Mouse (Mus musculus): ENCODE data around the gene Tex19.1.
"Not testable (repeated sequence)": the region's sequence is repeated elsewhere in the genome, so short reads cannot be mapped to it uniquely, and the experiment has no call there.

The Tex19.1 gene

GRCm38 (mm10) chr11:121145865-121146264 lies at the start of gene Tex19.1:
TSS of gene Tex19.1 (plus strand) at chr11:121146143.
- no peak for DNase-seq (ENCODE audit: low spot score)

DNA sequence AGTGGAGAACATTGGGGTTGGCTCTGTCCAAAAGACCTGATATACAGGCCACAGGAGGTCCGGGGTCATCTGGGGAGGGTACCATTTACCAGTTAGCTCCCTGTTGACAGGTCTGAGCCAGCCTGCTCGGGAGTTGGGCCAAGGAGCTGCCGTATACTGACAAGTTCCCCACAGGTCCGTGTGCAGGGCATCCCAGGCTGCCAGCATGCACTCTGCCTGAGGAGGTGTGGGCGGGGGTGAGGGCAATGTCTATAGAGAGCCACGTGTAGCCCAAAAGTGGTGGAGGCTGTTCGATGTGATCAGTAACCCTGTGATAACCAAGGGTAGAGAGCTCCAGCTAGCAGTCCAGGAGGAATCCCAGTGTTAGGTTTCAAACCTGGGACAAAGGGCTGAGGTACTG lies 46.2 kb upstream of the Tex19.1 start:
- DNase-seq (ENCODE audit: low spot score) = no peak

DNA sequence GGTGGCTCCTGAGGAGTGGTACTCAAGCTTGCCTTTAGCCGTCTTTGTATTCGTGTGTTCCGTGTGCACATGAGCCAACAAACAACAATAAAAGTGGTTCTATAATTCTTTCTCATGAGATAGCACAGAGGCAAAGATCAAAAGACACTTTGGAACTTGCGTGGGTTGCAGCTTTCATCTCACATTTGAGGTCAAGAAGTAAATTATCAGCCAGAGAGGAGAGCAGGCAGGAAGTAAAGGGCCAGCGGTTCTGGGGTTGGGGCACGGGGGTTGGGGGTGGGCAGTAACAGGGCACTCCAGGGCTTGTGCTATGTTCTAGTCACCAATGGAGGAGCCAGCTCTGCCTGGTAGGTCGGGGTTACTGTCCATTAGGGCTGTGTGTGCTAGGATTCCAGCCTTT lies 45.3 kb upstream of the Tex19.1 start:
- no peak for DNase-seq (ENCODE audit: low spot score)

DNA sequence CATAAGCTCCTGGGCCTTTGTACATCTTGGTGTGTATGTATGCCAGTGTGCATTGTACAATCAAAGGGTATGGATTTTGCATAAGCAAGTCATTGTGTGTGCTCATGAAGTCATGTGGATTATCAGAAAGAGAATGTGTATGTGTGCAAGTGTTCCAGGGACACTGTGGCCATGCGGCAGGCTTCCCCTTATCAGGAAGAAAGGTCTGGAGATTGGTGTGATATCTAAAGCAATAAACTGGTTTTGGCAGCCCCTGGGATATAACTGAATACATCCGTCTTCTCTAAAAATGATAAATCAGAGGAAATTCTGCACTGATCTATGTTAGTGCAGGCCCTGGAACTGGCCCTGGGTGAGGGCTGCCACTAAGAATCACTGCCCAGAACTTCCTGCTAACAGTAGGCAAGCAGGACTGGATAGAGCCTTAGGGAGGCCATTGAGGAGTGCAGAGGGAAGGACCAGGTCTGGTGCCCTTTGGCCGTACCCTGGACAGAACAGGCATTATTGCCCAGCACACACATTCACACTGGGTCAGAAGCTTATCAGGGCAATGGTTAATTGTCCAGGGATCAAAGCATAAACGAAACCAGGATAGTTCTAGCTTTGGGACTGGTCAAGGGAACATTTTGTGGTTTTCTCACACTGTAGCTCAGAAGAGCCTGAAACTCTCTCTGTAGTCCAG lies 44.7 kb upstream of the Tex19.1 start:
- DNase-seq (ENCODE audit: low spot score) = no peak

- DNase-seq (ENCODE audit: low spot score) = not testable (repeated sequence)
These were observed 38.7 kb upstream of the Tex19.1 start for GRCm38 (mm10) chr11:121107242-121107641.

GRCm38 (mm10) chr11:121108061-121108460 lies 37.9 kb upstream of the Tex19.1 start:
- peak; percentile 48 for DNase-seq (ENCODE audit: low spot score)

DNA sequence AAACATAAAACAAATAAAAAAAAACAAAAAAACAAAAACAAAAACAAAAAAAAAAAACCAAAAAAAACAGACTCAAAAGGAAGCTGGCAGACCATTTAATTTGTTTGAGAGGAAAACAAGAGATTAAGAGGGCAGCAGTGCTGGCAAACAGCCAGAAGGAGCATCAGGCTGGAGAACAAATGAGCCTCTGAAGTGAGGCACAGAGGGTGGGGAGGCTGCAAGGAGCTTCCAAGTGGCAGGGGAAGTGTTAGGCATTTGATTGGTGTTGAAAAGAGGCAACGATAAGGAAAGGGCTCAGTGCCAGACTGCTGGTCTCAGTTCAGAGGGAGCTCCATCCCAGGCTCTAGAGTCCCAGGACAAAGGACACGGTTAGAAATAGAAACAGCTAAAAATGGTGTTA lies 36.0 kb upstream of the Tex19.1 start:
- DNase-seq (ENCODE audit: low spot score) = peak; percentile 60

DNA sequence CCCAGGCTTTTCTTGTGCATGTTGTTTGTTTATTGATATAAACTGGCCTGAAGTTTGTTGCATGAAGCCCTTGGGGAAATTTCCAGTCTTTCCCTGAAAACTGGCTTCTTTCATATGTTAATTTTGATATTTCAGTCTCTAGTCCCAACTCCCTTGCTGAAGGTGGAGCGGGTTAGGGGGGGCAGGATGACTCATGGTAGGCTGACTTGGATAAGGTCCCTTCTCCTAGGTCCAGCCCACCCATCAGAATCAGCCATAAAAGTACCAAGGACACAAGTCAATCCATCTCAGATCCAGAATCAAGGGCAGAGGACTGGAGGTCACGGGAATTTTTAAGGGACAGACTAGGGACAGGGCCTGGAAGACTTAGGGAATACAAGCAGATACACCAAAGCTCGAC lies 34.9 kb upstream of the Tex19.1 start:
- DNase-seq (ENCODE audit: low spot score) = no peak

GRCm38 (mm10) chr11:121111601-121112000 lies 34.3 kb upstream of the Tex19.1 start:
- no peak for DNase-seq (ENCODE audit: low spot score)

DNA sequence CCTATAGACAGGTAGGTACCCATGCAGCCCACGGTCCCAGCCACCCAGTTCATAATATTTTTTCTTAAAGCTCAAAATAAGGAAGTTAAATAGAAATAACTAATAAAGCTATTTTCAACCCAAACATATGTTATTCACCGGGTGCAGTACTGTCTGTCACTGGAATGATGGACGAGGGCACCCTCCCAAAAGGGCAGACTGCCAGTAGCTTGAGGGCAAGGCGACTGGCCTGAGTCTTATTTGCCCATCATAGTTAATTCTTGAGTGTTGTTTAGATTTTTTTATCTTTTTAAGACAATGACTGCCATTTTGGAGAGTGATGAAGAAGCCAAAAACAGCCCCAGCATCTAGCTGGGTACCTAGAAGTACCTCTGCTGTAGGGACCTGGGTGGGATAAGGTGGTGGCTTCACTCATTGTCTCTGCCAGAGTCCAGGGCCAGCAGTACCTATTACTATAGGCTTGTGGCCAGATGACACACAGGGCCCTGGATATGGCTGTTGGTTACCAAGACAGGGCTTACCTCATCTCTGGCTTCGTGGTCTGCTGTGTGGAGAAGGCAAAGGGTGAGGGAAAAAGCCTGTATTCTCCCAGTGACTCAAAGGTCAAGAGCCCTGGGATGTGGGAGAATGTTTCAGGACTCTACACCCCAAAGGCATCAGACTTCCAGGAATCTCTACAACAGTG lies 33.7 kb upstream of the Tex19.1 start:
- no peak for DNase-seq (ENCODE audit: low spot score)

- DNase-seq (ENCODE audit: low spot score) = no peak
These were observed 27.8 kb upstream of the Tex19.1 start for GRCm38 (mm10) chr11:121118106-121118505.

DNA sequence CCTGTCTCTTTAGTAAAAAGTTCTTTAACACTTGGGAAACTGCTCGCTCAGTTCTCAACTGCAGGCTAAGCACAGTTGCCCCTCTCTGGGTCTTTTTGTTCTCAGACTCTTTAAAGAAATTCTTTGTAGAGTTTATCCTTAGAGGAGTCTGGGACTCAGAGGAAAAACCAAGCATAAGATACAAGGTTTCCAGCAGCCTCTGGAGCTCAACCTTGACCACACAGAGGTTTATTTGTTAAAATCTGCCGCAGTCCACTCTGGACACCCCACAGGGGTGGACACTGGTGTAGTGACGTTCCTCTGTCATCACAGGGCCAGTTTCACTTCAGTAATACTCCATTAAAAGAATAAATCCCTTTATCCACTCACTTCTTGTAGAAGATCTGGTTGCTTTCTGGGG lies 27.4 kb upstream of the Tex19.1 start, which contains the start of gene Tex19.2:
Gene Tex19.2, minus strand, starts transcription at position 101 of the 400 bp plus-strand sequence.
- DNase-seq (ENCODE audit: low spot score) = no peak

DNA sequence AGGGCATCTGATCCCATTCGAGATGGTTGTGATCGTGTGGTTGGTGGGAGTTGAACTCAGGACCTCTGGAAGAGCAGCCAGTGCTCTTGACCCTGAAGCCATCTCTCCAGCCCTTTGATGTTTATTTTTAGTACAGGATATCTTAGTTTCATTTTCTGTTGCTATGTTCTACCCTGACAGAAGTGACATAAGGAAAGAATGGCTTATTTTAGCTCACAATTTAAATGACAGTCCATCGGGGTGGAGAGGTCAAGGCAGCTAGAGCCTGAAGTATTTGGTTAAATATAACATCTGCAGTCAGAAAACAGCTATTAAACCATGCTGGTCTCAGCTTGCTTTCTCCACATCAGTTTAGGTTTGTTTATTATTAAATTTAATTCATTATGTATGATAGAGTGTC lies 24.8 kb upstream of the Tex19.1 start:
- no peak for DNase-seq (ENCODE audit: low spot score)

DNA sequence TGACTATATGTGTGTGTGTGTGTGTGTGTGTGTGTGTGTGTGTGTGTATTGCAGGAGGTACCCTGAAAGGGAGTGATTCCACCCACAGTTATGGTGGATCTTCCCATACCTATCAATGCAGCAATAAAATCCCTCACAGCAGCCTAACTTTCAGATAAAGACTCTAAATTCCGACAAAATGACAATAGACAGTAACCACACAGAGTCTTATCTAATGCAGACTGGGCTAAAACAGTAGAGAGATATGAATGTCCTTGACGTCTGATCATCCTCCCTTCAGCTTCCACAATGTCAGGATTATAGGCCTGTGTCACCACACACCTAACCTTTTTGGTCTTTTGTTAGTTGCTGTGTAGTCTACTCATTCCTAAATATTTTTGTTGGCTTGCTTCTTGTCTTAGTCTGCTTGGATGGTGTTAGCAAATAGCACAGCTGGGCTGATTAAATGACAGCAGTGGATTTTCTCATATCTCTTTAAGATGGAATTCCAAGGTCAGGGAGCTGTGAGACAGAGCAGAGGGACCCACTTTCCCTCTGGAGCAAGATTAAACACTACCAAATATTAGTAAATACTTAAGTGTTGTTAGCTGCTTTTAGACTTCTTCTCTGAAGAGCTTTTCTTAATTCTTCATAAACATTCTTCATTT lies 23.8 kb upstream of the Tex19.1 start:
- no peak for DNase-seq (ENCODE audit: low spot score)

- no peak for DNase-seq (ENCODE audit: low spot score)
These were observed 22.5 kb upstream of the Tex19.1 start for GRCm38 (mm10) chr11:121123438-121123837.

GRCm38 (mm10) chr11:121125522-121126172 lies 20.3 kb upstream of the Tex19.1 start:
- DNase-seq (ENCODE audit: low spot score) = no peak

DNA sequence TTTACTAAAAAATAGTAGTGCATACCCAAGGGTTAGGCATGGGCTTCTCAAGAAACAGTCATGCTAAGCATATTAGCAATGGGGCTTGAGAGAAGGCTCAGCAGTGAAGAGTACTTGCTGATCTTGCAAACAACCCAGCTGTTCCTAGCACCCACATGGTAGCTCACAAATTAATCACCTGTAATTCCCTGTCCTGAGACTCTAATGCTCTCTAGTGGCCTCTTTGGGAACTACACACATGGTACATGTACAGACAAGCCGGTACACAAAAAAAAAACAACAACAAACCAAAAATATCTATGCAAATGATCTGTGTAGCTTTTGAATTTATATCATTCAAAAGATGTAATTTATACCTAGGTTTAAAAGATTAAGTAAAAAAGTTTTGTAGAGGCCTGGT lies 19.5 kb upstream of the Tex19.1 start:
- no peak for DNase-seq (ENCODE audit: low spot score)

DNA sequence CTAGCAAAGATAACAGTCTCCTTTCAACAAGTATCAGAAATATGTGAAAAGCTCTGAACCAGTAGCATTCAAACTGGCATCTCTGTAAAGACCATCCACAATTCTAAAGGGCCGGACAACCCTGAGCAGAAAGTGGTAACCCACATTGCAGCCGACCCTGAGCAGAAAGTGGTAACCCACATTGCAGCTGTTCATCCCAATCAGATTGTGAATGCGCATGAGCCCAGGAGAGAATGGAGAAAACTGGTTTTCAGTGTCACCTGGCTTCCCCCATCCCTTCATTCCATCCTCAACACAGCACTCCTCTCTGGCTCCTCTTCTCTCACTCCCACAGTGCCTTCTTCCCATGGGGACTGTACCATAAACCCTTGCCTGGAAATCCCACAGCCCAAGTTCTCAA lies 18.5 kb upstream of the Tex19.1 start:
- DNase-seq (ENCODE audit: low spot score) = no peak

DNA sequence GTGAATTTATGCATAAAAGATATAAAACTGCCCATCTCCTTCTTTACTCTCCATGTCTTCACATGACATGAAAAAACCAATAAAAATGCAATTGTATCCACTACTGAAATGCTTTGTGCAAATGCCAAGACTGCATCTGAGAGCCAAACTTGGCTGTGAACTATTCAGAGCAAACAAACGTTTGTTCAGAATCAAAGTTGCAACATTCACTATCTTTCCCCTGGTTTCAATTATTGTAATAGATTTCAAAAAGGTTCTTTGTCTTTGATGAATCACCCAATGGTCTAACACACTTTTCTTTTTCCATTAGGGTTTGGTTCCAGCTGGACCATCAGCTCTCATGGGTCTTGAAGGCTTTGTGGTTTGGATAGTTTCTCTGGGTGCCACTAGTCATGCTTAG lies 16.3 kb upstream of the Tex19.1 start:
- DNase-seq (ENCODE audit: low spot score) = no peak

DNA sequence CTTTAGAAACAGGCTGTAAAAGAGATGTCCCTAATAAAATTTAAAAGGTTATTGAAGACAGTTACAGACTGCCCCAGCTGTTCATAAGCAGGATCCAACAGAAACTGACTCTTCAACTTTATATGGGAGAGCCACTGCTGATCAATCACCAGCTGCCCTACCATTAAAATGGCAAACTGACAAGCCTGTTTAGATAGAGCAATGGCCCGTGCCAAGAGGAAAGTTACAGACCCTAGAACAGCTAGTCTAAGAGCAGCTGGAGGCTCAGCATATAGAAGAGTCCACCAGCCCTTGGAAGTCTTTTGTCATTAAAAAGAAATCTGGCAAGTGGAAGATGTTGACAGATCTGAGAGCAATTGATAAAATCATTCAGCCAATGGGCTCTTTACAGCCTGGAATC lies 11.3 kb upstream of the Tex19.1 start:
- no peak for DNase-seq (ENCODE audit: low spot score)

GRCm38 (mm10) chr11:121137682-121138081 lies 8.3 kb upstream of the Tex19.1 start:
- no peak for DNase-seq (ENCODE audit: low spot score)

DNA sequence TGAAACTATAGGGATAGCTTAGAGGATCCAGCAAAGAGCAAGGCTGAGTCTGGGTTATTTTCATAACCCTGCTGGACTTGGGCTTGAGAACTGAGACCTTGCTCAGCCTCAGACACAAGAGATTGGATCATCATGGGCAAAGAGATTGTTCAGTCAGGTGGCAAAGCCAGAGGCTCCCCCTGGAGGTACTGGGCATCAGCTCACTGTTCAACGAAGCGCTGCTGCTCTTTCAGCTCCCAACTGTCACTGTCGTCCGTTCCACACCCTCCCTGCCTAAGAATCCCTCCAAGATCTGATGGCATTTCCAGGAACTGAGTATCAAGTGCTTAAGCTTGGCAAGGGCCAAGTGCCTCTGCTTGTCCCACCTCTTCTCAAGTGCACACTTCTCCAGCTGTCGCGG lies 7.2 kb upstream of the Tex19.1 start:
- peak; percentile 41 for DNase-seq (ENCODE audit: low spot score)
